Mouse (Mus musculus) right cerebral cortex, postnatal 14 days (tissue): ENCODE measurements around the gene Spata18.
A peak's percentile ranks its signal among the peaks of the same experiment; 100 is the strongest.

ENCODE experiments used
- DNase-seq: peaks from one replicate; pipeline ENCODE4 v3.0.0; 2022

The Spata18 gene

GRCm38 (mm10) chr5:73651061-73651854 lies at the start of gene Spata18:
TSS of gene Spata18 (plus strand) at chr5:73651379.
- no peak for DNase-seq

GRCm38 (mm10) chr5:73602865-73603264 lies 48.3 kb upstream of the Spata18 start:
- DNase-seq = no peak

GRCm38 (mm10) chr5:73604542-73604941 lies 46.6 kb upstream of the Spata18 start:
- DNase-seq = no peak

GRCm38 (mm10) chr5:73604964-73605363 lies 46.2 kb upstream of the Spata18 start:
- no peak for DNase-seq

- DNase-seq = no peak
Observed at GRCm38 (mm10) chr5:73611071-73611470, 40.1 kb upstream of the Spata18 start.

GRCm38 (mm10) chr5:73613296-73613695 lies 37.9 kb upstream of the Spata18 start:
- DNase-seq = no peak

- no peak for DNase-seq
Observed at GRCm38 (mm10) chr5:73615211-73615610, 36.0 kb upstream of the Spata18 start.

- DNase-seq = no peak
Observed at GRCm38 (mm10) chr5:73618969-73619368, 32.2 kb upstream of the Spata18 start.

GRCm38 (mm10) chr5:73625505-73625904 lies 25.7 kb upstream of the Spata18 start:
- DNase-seq = no peak

- no peak for DNase-seq
Observed at GRCm38 (mm10) chr5:73626842-73627241, 24.3 kb upstream of the Spata18 start.

GRCm38 (mm10) chr5:73627559-73627958 lies 23.6 kb upstream of the Spata18 start:
- DNase-seq = no peak

- DNase-seq = no peak
Observed at GRCm38 (mm10) chr5:73627991-73628390, 23.2 kb upstream of the Spata18 start.

- DNase-seq = no peak
Observed at GRCm38 (mm10) chr5:73630141-73630540, 21.0 kb upstream of the Spata18 start.

GRCm38 (mm10) chr5:73631001-73631558 lies 20.1 kb upstream of the Spata18 start:
- no peak for DNase-seq

- DNase-seq = no peak
Observed at GRCm38 (mm10) chr5:73632291-73632690, 18.9 kb upstream of the Spata18 start, which contains the start of gene Lrrc66. TSS of gene Lrrc66 (minus strand) at chr5:73632526.

GRCm38 (mm10) chr5:73633141-73633540 lies 18.0 kb upstream of the Spata18 start:
- DNase-seq = peak; percentile 91

GRCm38 (mm10) chr5:73637337-73638107 lies 13.7 kb upstream of the Spata18 start:
- DNase-seq = no peak

GRCm38 (mm10) chr5:73641058-73641457 lies 10.1 kb upstream of the Spata18 start:
- DNase-seq = no peak

- peak; percentile 54 for DNase-seq
Observed at GRCm38 (mm10) chr5:73642091-73642490, 9.1 kb upstream of the Spata18 start.

- DNase-seq = peak; percentile 82
Observed at GRCm38 (mm10) chr5:73647261-73647900, 3.8 kb upstream of the Spata18 start, which contains the start of gene Sgcb. TSS of gene Sgcb (minus strand) at chr5:73647790.

- no peak for DNase-seq
Observed at GRCm38 (mm10) chr5:73650365-73650964, 714 bp upstream of the Spata18 start.

- no peak for DNase-seq
Observed at GRCm38 (mm10) chr5:73651855-73652201, 649 bp downstream of the Spata18 start.

- no peak for DNase-seq
Observed at GRCm38 (mm10) chr5:73666695-73667094, 15.5 kb downstream of the Spata18 start.
